Mouse (Mus musculus): Measurements from ENCODE around the gene Olfr71. TPM values are rescaled to one million over a fixed set of nuclear protein-coding genes. Genes with fewer than 3 reads are reported as not detected.

Olfr71 gene
- total and polyA plus RNA-seq, 2 experiments from 2014 or later = not detected

DNA sequence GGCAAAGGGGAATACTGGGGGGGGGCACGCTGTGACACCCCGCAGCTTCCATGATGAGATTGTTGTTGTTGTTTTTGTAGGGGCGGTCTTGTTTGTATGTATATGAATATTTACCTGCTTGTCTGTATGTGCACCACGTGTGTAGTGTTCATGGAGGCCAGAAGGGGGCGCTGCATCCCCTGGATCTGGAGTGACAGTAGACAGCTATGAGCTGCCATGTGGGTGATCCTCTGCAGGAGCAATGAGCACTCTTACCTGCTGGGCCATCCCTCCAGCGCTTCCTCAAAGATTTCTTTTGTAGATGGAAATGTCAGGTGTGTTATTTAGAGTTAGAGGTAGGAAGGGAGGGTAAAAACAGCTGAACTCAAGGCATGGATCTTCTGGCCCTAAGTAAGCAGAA, 6.6 kb downstream of the Olfr71 start:
- no peak overlapping the region for H3K9ac ChIP-seq (replicated peaks; ENCODE audit: low read length, poor library complexity, severe bottlenecking)
- peak; percentile 41 for TF ChIP-seq CTCF (IDR thresholded peaks at IDR 0.05)
- no peak overlapping the region for H3K4me3 ChIP-seq (ENCODE audit: low read depth, low read length)
- no peaks in the 10 kb centered on the region for H3K4me1 ChIP-seq (ENCODE audit: insufficient read depth, low read length)
- no peak overlapping the region for H3K27ac ChIP-seq (ENCODE audit: low read depth, low read length)
- DNase-seq (ENCODE audit: low spot score) (no peak), ATAC-seq (ENCODE audit: low FRiP score) (no peak)
- no peaks in the 10 kb centered on the region for H3K27me3 ChIP-seq (ENCODE audit: insufficient read depth, low read length)
- H3K36me3 ChIP-seq (ENCODE audit: insufficient read depth, low read length) = no peaks in the 10 kb centered on the region
- H3K4me2 ChIP-seq (ENCODE audit: low read depth, low read length, poor library complexity, severe bottlenecking) = no peak overlapping the region
- H3K9me3 ChIP-seq (ENCODE audit: low read length) = no peaks in the 10 kb centered on the region
- 83% methylated on average over 6 of the region's 6 CpGs for WGBS

DNA sequence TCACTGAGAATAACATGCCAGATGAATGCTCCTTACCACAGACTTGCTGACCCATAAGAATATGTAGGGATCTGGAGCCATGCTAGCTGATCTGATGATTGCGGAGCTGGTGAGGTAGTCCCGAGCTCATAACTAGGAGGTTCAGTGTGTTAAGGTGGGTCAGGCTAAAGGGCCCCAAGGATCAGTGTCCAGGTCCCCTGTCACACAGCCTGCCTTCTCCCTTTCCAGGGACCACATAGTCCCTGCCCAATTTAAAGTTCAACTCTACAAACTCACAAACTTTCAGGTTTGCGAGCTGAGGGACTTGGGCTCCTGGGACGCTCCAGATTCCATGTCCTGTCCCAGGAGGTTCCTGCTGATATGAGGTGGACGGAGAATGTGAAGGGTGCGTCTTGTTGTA, 9.3 kb downstream of the Olfr71 start, which contains the start of gene Olfr70:
Gene Olfr70 (minus strand): TSS at position 101 of the 400 bp plus-strand sequence.
- ATAC-seq (ENCODE audit: low FRiP score) (no peak), DNase-seq (ENCODE audit: low spot score) (no peak)
- Histone ChIP-seq H3K36me3 (ENCODE audit: insufficient read depth, low read length) (no peaks in the 10 kb centered on the region), H3K27ac (ENCODE audit: low read depth, low read length) (no peak within 1 kb of the TSS), H3K4me3 (ENCODE audit: low read depth, low read length) (no peak within 1 kb of the TSS), H3K9ac (replicated peaks; ENCODE audit: low read length, poor library complexity, severe bottlenecking) (no peak within 1 kb of the TSS), H3K4me2 (ENCODE audit: low read depth, low read length, poor library complexity, severe bottlenecking) (no peak within 1 kb of the TSS), H3K9me3 (ENCODE audit: low read length) (no peaks in the 10 kb centered on the region), H3K4me1 (ENCODE audit: insufficient read depth, low read length) (no peaks in the 10 kb centered on the region), H3K27me3 (ENCODE audit: insufficient read depth, low read length) (no peaks in the 10 kb centered on the region)
- WGBS = 91% methylated on average over 6 of the region's 6 CpGs
- TF ChIP-seq CTCF (IDR thresholded peaks at IDR 0.05) = no peak

DNA sequence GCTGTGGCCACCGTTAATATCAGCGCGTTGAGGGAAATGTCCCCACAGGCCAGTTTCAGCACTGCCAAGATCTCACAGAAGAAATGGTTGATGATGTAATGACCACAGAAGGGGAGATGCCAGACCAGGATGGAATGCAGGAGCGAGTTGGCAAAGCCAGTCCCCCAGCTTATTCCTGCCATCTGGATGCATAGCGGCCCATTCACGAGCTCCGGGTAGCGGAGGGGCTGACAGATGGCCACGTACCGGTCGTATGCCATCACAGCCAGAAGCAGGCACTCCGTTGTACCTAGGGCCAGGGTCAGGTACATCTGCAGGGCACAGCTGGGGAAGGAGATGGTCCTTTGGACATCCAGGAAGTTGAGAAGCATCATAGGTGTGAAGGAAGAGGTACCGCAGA, 13.5 kb downstream of the Olfr71 start:
- peak; percentile 48 for DNase-seq (ENCODE audit: low spot score)
- H3K4me2 ChIP-seq (ENCODE audit: low read depth, low read length, poor library complexity, severe bottlenecking) = no peak overlapping the region
- H3K4me1 ChIP-seq (ENCODE audit: insufficient read depth, low read length) = no peaks in the 10 kb centered on the region
- H3K27me3 ChIP-seq (ENCODE audit: insufficient read depth, low read length) = no peaks in the 10 kb centered on the region
- no peak overlapping the region for H3K27ac ChIP-seq (ENCODE audit: low read depth, low read length)
- no peak overlapping the region for H3K9ac ChIP-seq (replicated peaks; ENCODE audit: low read length, poor library complexity, severe bottlenecking)
- no peaks in the 10 kb centered on the region for H3K9me3 ChIP-seq (ENCODE audit: low read length)
- 92% methylated on average over 13 of the region's 13 CpGs for WGBS
- no peaks in the 10 kb centered on the region for H3K36me3 ChIP-seq (ENCODE audit: insufficient read depth, low read length)
- H3K4me3 ChIP-seq (ENCODE audit: low read depth, low read length) = no peak overlapping the region
- no peak for ATAC-seq (ENCODE audit: low FRiP score)
- no peak for TF ChIP-seq CTCF (IDR thresholded peaks at IDR 0.05)

DNA sequence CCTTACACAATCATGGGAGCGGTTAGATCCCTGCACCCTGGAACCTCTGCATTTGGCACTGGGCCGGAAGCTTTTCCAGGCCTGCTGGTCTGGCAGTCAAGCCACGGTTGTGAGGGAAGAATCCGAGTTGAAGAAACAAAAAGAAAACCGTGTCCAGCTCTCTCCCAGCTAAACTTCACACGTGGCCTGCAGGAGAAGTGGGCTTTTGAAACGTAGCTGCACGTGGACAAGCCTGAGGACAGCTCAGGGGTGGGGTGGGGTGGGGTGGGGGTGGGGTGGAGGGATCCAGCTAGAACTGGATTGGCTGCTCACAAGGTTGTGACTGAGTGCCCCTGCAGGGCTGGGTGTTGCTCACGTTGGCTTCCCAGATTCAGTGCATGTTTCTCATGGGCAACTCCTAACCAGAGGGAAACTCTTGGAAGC, 14.8 kb downstream of the Olfr71 start:
- peaks cover 8% of the 10 kb centered on the region; the same call in 1 of the 2 replicates for H3K36me3 ChIP-seq (ENCODE audit: insufficient read depth, low read length)
- TF ChIP-seq CTCF (IDR thresholded peaks at IDR 0.05) = no peak
- H3K27ac ChIP-seq (ENCODE audit: low read depth, low read length) = no peak overlapping the region
- no peak overlapping the region for H3K4me3 ChIP-seq (ENCODE audit: low read depth, low read length)
- H3K4me1 ChIP-seq (ENCODE audit: insufficient read depth, low read length) = no peaks in the 10 kb centered on the region
- ATAC-seq (ENCODE audit: low FRiP score) (no peak; the same call in 1 of the 2 replicates), DNase-seq (ENCODE audit: low spot score) (peak; percentile 25)
- H3K9ac ChIP-seq (replicated peaks; ENCODE audit: low read length, poor library complexity, severe bottlenecking) = no peak overlapping the region
- H3K4me2 ChIP-seq (ENCODE audit: low read depth, low read length, poor library complexity, severe bottlenecking) = no peak overlapping the region
- no peaks in the 10 kb centered on the region for H3K27me3 ChIP-seq (ENCODE audit: insufficient read depth, low read length)
- WGBS = 24% methylated on average over 9 of the region's 9 CpGs
- no peaks in the 10 kb centered on the region for H3K9me3 ChIP-seq (ENCODE audit: low read length)

DNA sequence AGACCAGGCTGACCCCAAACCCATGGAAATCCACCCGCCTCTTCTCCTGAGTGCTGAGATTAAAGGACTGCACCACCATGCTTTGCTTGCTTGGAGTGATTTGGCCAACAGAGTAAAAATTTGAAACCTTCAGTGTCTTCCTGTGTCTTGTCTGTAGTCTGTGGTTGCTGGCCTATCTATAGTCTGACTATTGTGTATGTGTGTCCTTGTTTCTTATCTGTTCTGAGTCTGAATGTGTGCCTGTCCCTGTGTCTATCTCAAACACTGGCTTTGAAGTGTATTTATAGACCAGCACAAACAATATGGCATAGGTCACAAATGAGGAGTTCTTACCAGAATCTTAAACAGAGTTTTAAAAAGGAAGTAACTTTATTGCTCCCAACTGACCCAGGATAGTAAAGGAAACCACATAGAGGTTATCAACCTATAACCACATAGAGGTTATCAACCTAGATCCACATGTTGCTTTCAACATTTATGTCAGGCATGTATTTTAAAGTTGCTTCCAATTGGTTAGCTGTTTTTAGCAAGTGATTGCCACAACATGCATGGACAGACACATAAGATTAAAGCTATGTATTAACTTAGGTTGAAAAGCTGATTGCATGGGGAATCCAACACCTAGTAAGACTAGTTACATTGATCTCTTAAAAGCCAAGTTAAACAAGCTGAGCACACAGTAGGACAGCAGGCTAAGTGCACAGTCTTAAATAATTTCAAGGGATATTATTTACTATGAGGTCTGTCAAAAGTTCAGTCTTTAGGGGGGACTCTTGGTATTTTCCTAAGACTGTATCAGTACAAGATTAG, 15.4 kb downstream of the Olfr71 start:
- no peak overlapping the region for H3K4me2 ChIP-seq (ENCODE audit: low read depth, low read length, poor library complexity, severe bottlenecking)
- no peak overlapping the region for H3K9ac ChIP-seq (replicated peaks; ENCODE audit: low read length, poor library complexity, severe bottlenecking)
- H3K27me3 ChIP-seq (ENCODE audit: insufficient read depth, low read length) = no peaks in the 10 kb centered on the region
- no peak for TF ChIP-seq CTCF (IDR thresholded peaks at IDR 0.05)
- 100% methylated on average over 1 of the region's 1 CpGs for WGBS
- H3K4me3 ChIP-seq (ENCODE audit: low read depth, low read length) = no peak overlapping the region
- DNase-seq (ENCODE audit: low spot score) (no peak), ATAC-seq (ENCODE audit: low FRiP score) (no peak)
- no peaks in the 10 kb centered on the region for H3K4me1 ChIP-seq (ENCODE audit: insufficient read depth, low read length)
- no peak overlapping the region for H3K27ac ChIP-seq (ENCODE audit: low read depth, low read length)
- peaks cover 14% of the 10 kb centered on the region; the same call in 1 of the 2 replicates for H3K36me3 ChIP-seq (ENCODE audit: insufficient read depth, low read length)
- no peaks in the 10 kb centered on the region for H3K9me3 ChIP-seq (ENCODE audit: low read length)

DNA sequence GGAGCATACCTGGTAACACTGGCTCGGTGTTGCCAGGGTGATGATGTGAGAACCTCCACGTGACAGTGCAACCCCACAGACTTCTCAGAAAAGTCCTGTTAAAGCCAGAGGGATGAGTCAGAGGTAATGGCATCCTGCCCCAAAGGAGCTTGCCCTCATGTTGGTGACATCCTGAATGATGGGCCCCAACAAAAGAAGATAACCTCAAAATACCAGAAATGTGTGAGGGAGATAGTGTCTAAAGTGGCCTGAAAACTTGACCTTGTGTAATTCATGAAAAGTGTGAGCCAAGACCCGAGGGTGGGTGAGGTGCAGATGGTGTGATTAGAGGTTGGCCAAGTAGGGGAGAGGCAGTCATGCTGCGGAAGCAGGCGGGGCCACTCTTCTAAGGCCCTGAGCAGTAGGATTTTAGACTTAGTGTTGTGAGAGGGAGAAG, 16.2 kb downstream of the Olfr71 start:
- TF ChIP-seq CTCF (IDR thresholded peaks at IDR 0.05) = no peak
- Histone ChIP-seq H3K9ac (replicated peaks; ENCODE audit: low read length, poor library complexity, severe bottlenecking) (no peak overlapping the region), H3K4me3 (ENCODE audit: low read depth, low read length) (no peak overlapping the region), H3K36me3 (ENCODE audit: insufficient read depth, low read length) (peaks cover 21% of the 10 kb centered on the region), H3K27ac (ENCODE audit: low read depth, low read length) (no peak overlapping the region), H3K9me3 (ENCODE audit: low read length) (no peaks in the 10 kb centered on the region), H3K4me1 (ENCODE audit: insufficient read depth, low read length) (no peaks in the 10 kb centered on the region), H3K4me2 (ENCODE audit: low read depth, low read length, poor library complexity, severe bottlenecking) (no peak overlapping the region), H3K27me3 (ENCODE audit: insufficient read depth, low read length) (no peaks in the 10 kb centered on the region)
- ATAC-seq (ENCODE audit: low FRiP score) = no peak
- DNase-seq (ENCODE audit: low spot score) = no peak
- 80% methylated on average over 5 of the region's 5 CpGs for WGBS
